Mouse (Mus musculus): Measurements from ENCODE around the gene Galnt6.

DNA sequence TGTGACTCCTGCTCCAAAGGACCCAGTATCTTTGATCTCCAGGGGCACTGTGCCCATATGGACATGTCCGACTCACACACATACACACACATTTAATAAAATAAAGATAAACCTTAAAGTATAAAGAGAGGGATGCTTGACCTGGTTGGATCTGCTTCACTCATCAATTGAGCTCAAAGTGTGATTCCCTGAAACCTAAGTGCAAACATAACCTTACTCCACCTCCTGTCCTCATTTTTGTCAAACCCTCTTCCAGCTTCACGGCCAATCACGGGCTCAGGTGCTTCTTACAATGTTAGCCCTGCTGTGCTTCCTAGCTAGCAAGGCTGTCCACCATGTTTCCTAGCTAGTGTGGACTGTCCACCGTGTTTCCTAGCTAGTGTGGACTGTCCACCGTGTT lies 74.0 kb downstream of the Galnt6 start:
- no peak for TF ChIP-seq CTCF (IDR thresholded peaks at IDR 0.05; ENCODE audit: control insufficient read depth, insufficient read depth, insufficient read length)
- no peak for TF ChIP-seq USF1 (IDR thresholded peaks at IDR 0.05; ENCODE audit: low read depth)
- no peak for TF ChIP-seq MAX (IDR thresholded peaks at IDR 0.05)
- no peak for TF ChIP-seq FOSL1 (IDR thresholded peaks at IDR 0.05; ENCODE audit: insufficient read depth, low read length, poor library complexity, severe bottlenecking)
- TF ChIP-seq MYOD1 (IDR thresholded peaks at IDR 0.05; ENCODE audit: control insufficient read depth, insufficient read length, low read depth) = no peak
- no peak for TF ChIP-seq CEBPB (IDR thresholded peaks at IDR 0.05; ENCODE audit: low read depth)
- TF ChIP-seq MYOG (IDR thresholded peaks at IDR 0.05; ENCODE audit: control insufficient read depth, extremely low read depth, insufficient read length) = no peak

All from C2C12 (cell line).